Mouse (Mus musculus) small intestine, adult 2 months (tissue): ENCODE results near the gene Gal3st1.

Experiments used
- CTCF ChIP-seq: fragments of 200-500 bp; IDR thresholded peaks from 2 replicates; pipeline ENCODE4 v1.5.1; 2012; ENCODE audit warnings: low read depth, mild to moderate bottlenecking, control low read depth, inconsistent platforms, low read length, moderate library complexity, mixed read lengths; ENCODE audit not compliant: insufficient replicate concordance, insufficient read length; ENCODE audit errors: extremely low read depth
- POLR2A ChIP-seq: fragments of 200-500 bp; IDR thresholded peaks from 2 replicates; pipeline ENCODE4 v1.6.1; 2012; ENCODE audit warnings: low read depth, mild to moderate bottlenecking, control low read depth, inconsistent platforms, low read length, moderate library complexity

- TF ChIP-seq POLR2A (peak; percentile 34; the same call in 1 of the 2 replicates), CTCF (no peak)
Observed at GRCm38 (mm10) chr11:3963610-3964415, 19.6 kb upstream of the Gal3st1 start, which contains the start of gene Pes1.
